Mouse (Mus musculus) cerebellum, adult 11 months (tissue): ENCODE results near the gene Olfr830.
"Not testable (repeated sequence)": the region's sequence is repeated elsewhere in the genome, so short reads cannot be mapped to it uniquely, and the experiment has no call there.

Experiments used
- DNase-seq: peaks from one replicate; pipeline ENCODE4 v3.0.0; 2022

Gene Olfr830

DNA sequence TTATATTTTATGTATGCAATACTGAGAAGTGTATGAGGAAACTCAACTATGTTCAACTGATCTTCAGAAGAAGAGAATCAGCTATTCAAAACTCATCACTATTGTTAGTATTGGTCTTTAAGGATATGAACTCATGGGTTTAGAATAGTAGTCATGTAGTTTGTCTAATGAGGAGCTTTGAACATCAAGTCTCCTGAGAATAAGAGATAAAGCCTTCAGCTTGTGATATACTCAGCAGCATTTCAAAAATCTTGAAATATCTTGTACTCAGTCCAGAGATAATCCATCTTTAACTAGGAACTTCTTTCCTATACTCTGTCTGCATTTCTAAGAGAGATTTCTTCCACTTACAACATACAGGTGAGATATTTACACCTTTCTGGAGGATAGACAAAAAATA is at the start of gene Olfr830:
Gene Olfr830 (plus strand): TSS at position 301 of the 400 bp plus-strand sequence.
- DNase-seq: no peak

DNA sequence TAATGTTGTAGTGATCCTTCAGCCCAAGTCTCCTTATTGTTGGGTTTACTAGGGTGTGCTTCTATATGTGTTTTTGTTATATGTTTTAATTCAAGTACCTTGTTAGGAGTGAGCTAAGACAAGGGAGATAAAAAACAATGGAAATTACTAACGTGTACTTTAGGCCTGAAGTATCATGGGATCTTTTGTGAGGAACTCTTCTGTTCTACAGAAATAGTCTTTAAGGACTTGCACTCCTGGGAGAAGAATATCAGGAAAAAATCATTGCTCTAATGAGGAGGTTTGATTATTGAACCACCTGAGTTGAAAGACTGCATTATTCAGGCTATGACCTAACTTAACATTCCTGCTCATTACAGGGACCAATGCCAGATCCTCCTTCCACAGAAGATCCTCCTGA is 19.9 kb upstream of the Olfr830 start, which contains the start of gene Olfr829:
Gene Olfr829 (plus strand): TSS at position 301 of the 400 bp plus-strand sequence.
- DNase-seq: no peak

DNA sequence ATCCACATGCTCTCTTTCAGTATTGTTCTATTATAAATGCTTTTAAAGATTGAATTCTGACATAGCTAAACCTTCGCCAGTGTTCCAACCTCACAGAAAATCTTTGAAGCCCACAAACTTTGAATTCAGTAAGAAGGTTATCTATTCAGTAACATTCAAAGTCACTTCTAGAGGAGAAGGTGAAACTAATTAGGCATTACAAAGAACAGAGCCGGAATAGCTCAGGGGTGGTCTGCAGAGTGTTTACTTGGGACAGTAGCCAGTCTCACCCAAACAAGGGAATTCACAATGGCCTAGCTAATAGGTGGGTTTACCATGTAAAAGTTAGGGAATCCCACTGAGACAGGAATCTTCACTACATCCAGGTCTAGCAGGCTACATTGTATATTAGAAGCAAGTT is 33.2 kb downstream of the Olfr830 start:
- DNase-seq: not testable (repeated sequence)

DNA sequence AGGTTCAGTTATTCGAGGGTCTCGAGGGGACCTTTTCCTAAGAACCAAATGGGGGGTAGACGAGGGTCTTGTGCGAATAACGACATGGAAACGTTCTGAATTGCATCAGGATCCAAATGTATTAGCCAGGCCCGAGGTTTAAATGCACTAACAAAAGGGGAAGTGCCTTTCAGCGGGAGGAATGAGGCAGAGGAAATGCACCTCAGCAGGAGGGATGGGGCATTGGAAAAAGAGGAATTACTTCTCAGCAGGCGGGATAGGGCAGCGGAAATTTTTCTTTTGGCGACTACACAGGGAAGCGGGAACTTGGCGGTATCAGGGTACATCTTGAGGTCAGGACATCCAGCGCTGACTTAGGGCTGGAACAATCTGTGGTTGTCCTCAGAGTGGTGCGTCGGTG is 53.4 kb downstream of the Olfr830 start:
- not testable (repeated sequence) for DNase-seq
